8 mouse cellular contexts compared by ENCODE assay signal in the genomic region with DNA sequence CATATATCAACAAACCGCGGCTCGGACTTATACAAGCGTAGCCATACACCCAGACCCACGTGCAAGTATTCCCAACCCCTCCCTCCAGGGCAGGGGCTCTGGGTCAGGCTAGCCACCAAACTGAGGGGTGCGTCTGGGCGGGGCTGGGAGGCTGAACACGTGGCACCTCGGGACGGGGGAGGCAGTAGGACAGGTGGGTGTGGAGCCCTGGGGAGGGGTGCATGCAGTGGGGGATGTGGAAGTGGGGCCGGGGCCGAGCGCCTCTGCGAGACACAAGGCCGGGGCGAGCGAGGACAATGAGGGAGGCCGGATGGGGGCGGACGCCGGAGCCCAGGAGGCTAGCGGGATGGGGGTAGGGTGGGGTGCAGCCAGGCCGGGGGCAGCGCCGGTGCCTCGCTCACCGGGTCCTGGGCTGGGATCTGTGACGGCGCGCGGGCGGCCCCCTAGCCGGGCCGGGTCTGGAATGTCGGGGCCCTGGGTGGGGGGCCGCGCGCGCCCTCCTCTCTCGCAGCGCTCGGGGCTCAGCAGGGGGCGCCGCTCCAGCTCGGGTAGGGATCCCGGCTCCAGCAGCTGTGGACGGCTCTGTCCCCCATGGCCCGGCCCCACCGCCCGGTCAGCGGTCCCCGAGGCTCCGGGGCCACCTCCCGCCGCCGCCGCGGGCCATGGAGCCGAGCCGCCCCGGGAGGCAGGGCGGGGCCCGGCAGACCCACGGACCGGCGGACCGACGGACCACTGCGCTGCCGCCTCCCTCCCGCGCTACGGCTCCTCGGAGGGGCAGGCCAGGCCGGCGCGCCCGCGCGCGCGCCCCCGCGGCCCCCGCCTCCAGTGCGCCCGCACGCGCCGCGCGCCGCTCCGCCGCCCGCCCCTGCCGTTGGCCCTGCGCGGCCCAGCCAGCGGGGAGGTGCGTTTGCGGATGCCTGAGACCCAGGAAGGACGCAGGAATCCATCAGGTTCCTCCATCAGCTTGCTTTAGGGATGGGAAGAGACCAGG. TPM values are rescaled to one million over a fixed set of nuclear protein-coding genes. Genes with fewer than 3 reads are reported as not detected.
A peak's percentile ranks its signal among the peaks of the same experiment; 100 is the strongest.
DNase-seq lines count a peak whose midpoint lies in the region; ATAC-seq and TF ChIP-seq lines count a peak whose summit lies in the region.

A gene (minus strand): TSS at position 787 of the 991 bp plus-strand sequence.

- H3K9me3 ChIP-seq in G1E (replicated peaks): no peaks in the 10 kb centered on the region
- H3K9me3 ChIP-seq in embryonic facial prominence, embryonic 14.5 days (ENCODE audit: control insufficient read depth, low read length): no peaks in the 10 kb centered on the region
- H3K9me3 ChIP-seq in heart, embryonic 14.5 days (ENCODE audit: control insufficient read depth, low read length): no peaks in the 10 kb centered on the region
- no peaks in the 10 kb centered on the region for H3K9me3 ChIP-seq in liver, embryonic 16.5 days (replicated peaks; ENCODE audit: control insufficient read depth, low read length)

- H3K4me1 ChIP-seq in G1E (ENCODE audit: insufficient read depth, low read depth, low read length): peaks cover 41% of the 10 kb centered on the region
- H3K4me1 ChIP-seq in embryonic facial prominence, embryonic 14.5 days (ENCODE audit: control insufficient read depth, insufficient read depth, low read length): peaks cover 15% of the 10 kb centered on the region; the same call in 1 of the 2 replicates
- peaks cover 10 to 11% of the 10 kb centered on the region in 2 experiments for H3K4me1 ChIP-seq in heart, embryonic 14.5 days (ENCODE audit: control insufficient read depth in 2 of 2, insufficient read depth in 2 of 2, low read length in 2 of 2)
- peaks cover 26% of the 10 kb centered on the region for H3K4me1 ChIP-seq in liver, embryonic 16.5 days (ENCODE audit: control insufficient read depth, low read depth, low read length)

- ATAC-seq in G1E (ENCODE audit: extremely low read depth, insufficient number of reproducible peaks, low FRiP score, poor library complexity, severe bottlenecking): no peak
- ATAC-seq in embryonic facial prominence, embryonic 14.5 days (ENCODE audit: low read depth): peak; percentile 66
- ATAC-seq in heart, embryonic 14.5 days (ENCODE audit: insufficient number of reproducible peaks, insufficient read depth, low FRiP score, low read depth): peak; percentile 45
- no peak for ATAC-seq in liver, embryonic 16.5 days (ENCODE audit: low read depth)

- 2% methylated on average over 18 of the region's 103 CpGs for WGBS in embryonic facial prominence, embryonic 14.5 days
- under 1% methylated on average over 79 of the region's 103 CpGs for WGBS in heart, embryonic 14.5 days
- 2% methylated on average over 100 of the region's 103 CpGs for WGBS in liver, embryonic 16.5 days (ENCODE audit: insufficient replicate concordance)

- TF ChIP-seq CTCF in G1E (IDR thresholded peaks at IDR 0.05; ENCODE audit: low read depth, low read length): no peak

- peak within 1 kb of the TSS; percentile 63; the same call in 1 of the 2 replicates for H3K4me3 ChIP-seq in G1E (ENCODE audit: low read depth, low read length)
- peak within 1 kb of the TSS; percentile 79 for H3K4me3 ChIP-seq in embryonic facial prominence, embryonic 14.5 days (ENCODE audit: low read depth, low read length)
- H3K4me3 ChIP-seq in heart, embryonic 14.5 days (ENCODE audit: control insufficient read depth in 1 of 2, insufficient read depth in 1 of 2, low read depth in 1 of 2, low read length in 2 of 2): peak within 1 kb of the TSS; percentile 72 to 90
- peak within 1 kb of the TSS; percentile 57 for H3K4me3 ChIP-seq in liver, embryonic 16.5 days (ENCODE audit: low read depth, low read length)

- H3K4me2 ChIP-seq in embryonic facial prominence, embryonic 14.5 days (ENCODE audit: low read depth, low read length): peak within 1 kb of the TSS; percentile 82
- H3K4me2 ChIP-seq in heart, embryonic 14.5 days (ENCODE audit: low read length): peak within 1 kb of the TSS; percentile 78
- peak within 1 kb of the TSS; percentile 73 for H3K4me2 ChIP-seq in liver, embryonic 16.5 days (ENCODE audit: low read depth, low read length)

- peaks cover 32% of the 10 kb centered on the region for H3K36me3 ChIP-seq in G1E (replicated peaks)
- peaks cover 36% of the 10 kb centered on the region for H3K36me3 ChIP-seq in embryonic facial prominence, embryonic 14.5 days (ENCODE audit: control insufficient read depth, insufficient read depth, low read length)
- peaks cover 43% of the 10 kb centered on the region for H3K36me3 ChIP-seq in heart, embryonic 14.5 days (ENCODE audit: control insufficient read depth, insufficient read depth, low read length)
- H3K36me3 ChIP-seq in liver, embryonic 16.5 days (ENCODE audit: control insufficient read depth, insufficient read depth): peaks cover 19% of the 10 kb centered on the region

- peaks cover 55% of the 10 kb centered on the region for H3K27me3 ChIP-seq in G1E (ENCODE audit: insufficient read depth, low read length)
- H3K27me3 ChIP-seq in embryonic facial prominence, embryonic 14.5 days (replicated peaks; ENCODE audit: control insufficient read depth, insufficient read depth, low read length): no peaks in the 10 kb centered on the region
- H3K27me3 ChIP-seq in heart, embryonic 14.5 days (ENCODE audit: control insufficient read depth, insufficient read depth, low read length): no peaks in the 10 kb centered on the region
- peaks cover 49% of the 10 kb centered on the region for H3K27me3 ChIP-seq in liver, embryonic 16.5 days (ENCODE audit: control insufficient read depth, insufficient read depth, low read depth, low read length)

- H3K9ac ChIP-seq in embryonic facial prominence, embryonic 14.5 days (ENCODE audit: low read depth, low read length): peak within 1 kb of the TSS; percentile 88
- H3K9ac ChIP-seq in heart, embryonic 14.5 days (ENCODE audit: low read length): peak within 1 kb of the TSS; percentile 89
- peak within 1 kb of the TSS; percentile 61 for H3K9ac ChIP-seq in liver, embryonic 16.5 days (ENCODE audit: low read depth, low read length)

- H3K27ac ChIP-seq in embryonic facial prominence, embryonic 14.5 days (replicated peaks; ENCODE audit: low read depth, low read length): peak within 1 kb of the TSS; percentile 78
- H3K27ac ChIP-seq in heart, embryonic 14.5 days (replicated peaks in 1 of 2; ENCODE audit: control insufficient read depth in 1 of 2, insufficient read depth in 1 of 2, low read depth in 2 of 2, low read length in 2 of 2): peak within 1 kb of the TSS in 1 of 2 experiments; percentile 35; a peak in 1 of 4 replicates
- H3K27ac ChIP-seq in liver, embryonic 16.5 days (ENCODE audit: low read length): no peak within 1 kb of the TSS

- no peak for DNase-seq in G1E (ENCODE audit: low spot score)
- peak; percentile 79 for DNase-seq in adrenal gland, postnatal 10 days
- DNase-seq in embryonic facial prominence, embryonic 14.5 days (ENCODE audit: low spot score): peak; percentile 76
- DNase-seq in kidney, postnatal 36 days: peak; percentile 22 to 58
- DNase-seq in right cerebral cortex, postnatal 10 days (ENCODE audit: low spot score in 2 of 2): peak; percentile 74 to 80
- no peak for DNase-seq in spleen, adult 18-20 months

RNA-seq across cellular contexts. Expression of the gene that starts here (rescaled TPM):
- total RNA-seq in G1E (2014; fragmentation: Nextera tagmentation): not detected in 2 replicates
- 0.06 and 0.33 TPM in 2 replicates for total RNA-seq in G1E (2017)
- polyA plus RNA-seq in G1E (2012): 0.11 and 0.63 TPM in 2 replicates
- 10 to 100 TPM; 14.2 to 17.7 TPM for total RNA-seq in adrenal gland, postnatal 10 days (2021)
- 34.3 and 42.8 TPM in 2 replicates for polyA plus RNA-seq in embryonic facial prominence, embryonic 14.5 days (2014; fragmentation: Nextera tagmentation; extraction: Ambion mirVana)
- polyA plus RNA-seq in heart, embryonic 14.5 days (2014; fragmentation: Nextera tagmentation; extraction: Ambion mirVana): 13.8 and 18.2 TPM in 2 replicates
- polyA plus RNA-seq in liver, embryonic 16.5 days (2015; fragmentation: Nextera tagmentation; extraction: Ambion mirVana): 0.76 and 1.3 TPM in 2 replicates

Comparison
In these comparisons a context has a peak if more than half of its experiments do, and no peak if none do; other contexts are left out.
1. RNA of the gene that starts here (total RNA-seq): 14.2 to 17.7 TPM in adrenal gland, postnatal 10 days; 0.06 to 0.33 TPM in G1E; every median in the first group is over 10 times any median in the second.
2. ATAC-seq: peak in embryonic facial prominence, embryonic 14.5 days (single experiment) and heart, embryonic 14.5 days (single experiment); none in G1E (single experiment) and liver, embryonic 16.5 days (single experiment).
3. DNase-seq: peak in adrenal gland, postnatal 10 days (single experiment), embryonic facial prominence, embryonic 14.5 days (single experiment), kidney, postnatal 36 days (2 of 2) and right cerebral cortex, postnatal 10 days (2 of 2); none in G1E (single experiment) and spleen, adult 18-20 months (0 of 2).
4. Peak in every context shown above with its lines, with median percentiles within 50 percentile points of each other: H3K4me3 ChIP-seq, H3K4me2 ChIP-seq and H3K9ac ChIP-seq.